Mouse (Mus musculus) limb, embryonic 14.5 days (tissue): ENCODE results near the gene Specc1l. TPM values are rescaled to one million over a fixed set of nuclear protein-coding genes. Genes with fewer than 3 reads are reported as not detected.

Experiments
- ATAC-seq: fragments of 200-750 bp; cut with Nextera tagmentation; 2 replicates; pipeline ENCODE4 v1.8.0; 2017; ENCODE audit warnings: low read depth, moderate number of reproducible peaks, moderate TSS enrichment; ENCODE audit not compliant: low FRiP score
- DNase-seq: peaks from one replicate; pipeline ENCODE4 v3.0.0-alpha.2; 2015; ENCODE audit warnings: low spot score
- H3K27ac ChIP-seq: fragments of 300-500 bp; sonication (generic); replicated peaks from 2 replicates; pipeline ENCODE4 v1.5.1; 2014; ENCODE audit warnings: low read depth, mild to moderate bottlenecking, low read length, moderate library complexity, mixed read lengths
- H3K27me3 ChIP-seq: fragments of 300-500 bp; sonication (generic); 2 replicates; pipeline ENCODE4 v1.6.1; 2014; ENCODE audit warnings: low read length, mixed read lengths; ENCODE audit not compliant: control insufficient read depth, insufficient read depth
- H3K36me3 ChIP-seq: fragments of 300-500 bp; sonication (generic); 2 replicates; pipeline ENCODE4 v1.6.1; 2014; ENCODE audit warnings: mild to moderate bottlenecking, low read length, moderate library complexity, mixed read lengths; ENCODE audit not compliant: control insufficient read depth, insufficient read depth
- H3K4me1 ChIP-seq: fragments of 300-500 bp; sonication (generic); 2 replicates; pipeline ENCODE4 v1.6.1; 2014; ENCODE audit warnings: antibody characterized with exemption, low read length, mixed read lengths; ENCODE audit not compliant: control insufficient read depth, insufficient read depth
- H3K4me2 ChIP-seq: fragments of 300-500 bp; sonication (generic); replicated peaks from 2 replicates; pipeline ENCODE4 v1.6.1; 2014; ENCODE audit warnings: low read depth, mild to moderate bottlenecking, low read length, moderate library complexity; ENCODE audit not compliant: severe bottlenecking
- H3K4me3 ChIP-seq: fragments of 300-500 bp; sonication (generic); replicated peaks from 2 replicates; pipeline ENCODE4 v1.5.1; 2014; ENCODE audit warnings: low read length
- H3K9ac ChIP-seq: fragments of 300-500 bp; sonication (generic); 2 replicates; pipeline ENCODE4 v1.6.1; 2014; ENCODE audit warnings: mild to moderate bottlenecking, low read depth, low read length, moderate library complexity; ENCODE audit not compliant: severe bottlenecking
- H3K9me3 ChIP-seq: fragments of 300-500 bp; sonication (generic); 2 replicates; pipeline ENCODE4 v1.6.1; 2016; ENCODE audit warnings: low read length; ENCODE audit not compliant: control insufficient read depth
- POLR2A ChIP-seq: fragments of 200-500 bp; IDR thresholded peaks from 2 replicates; pipeline ENCODE4 v1.8.0; 2012; ENCODE audit warnings: inconsistent platforms, mild to moderate bottlenecking, moderate library complexity, borderline replicate concordance; ENCODE audit not compliant: insufficient read depth, insufficient read length; ENCODE audit errors: extremely low read depth
- WGBS: fragments of 180-500 bp; shearing (Covaris S2); extraction: QIAGEN DNeasy Blood & Tissue Kit; methylation state at CpG from one replicate; pipeline ENCODE4 v1.1.7; 2014; 5-methylcytosine and 5-hydroxymethylcytosine counted together
- polyA plus RNA-seq, 2 experiments: library from polyadenylated mRNA; depleted of rRNA in 1 of 2; stranded (reverse) in 1 of 2; unstranded in 1 of 2; fragments of >200 nt; fragmentation: Nextera tagmentation in 1 of 2; extraction: Ambion mirVana in 1 of 2; gene quantifications; 2 replicates each; pipeline versions ENCODE4 v1.2.1 to v1.2.3; 2012 to 2014

Specc1l gene
- polyA plus RNA-seq, 2 experiments, result 21.4 to 29.1 TPM

DNA sequence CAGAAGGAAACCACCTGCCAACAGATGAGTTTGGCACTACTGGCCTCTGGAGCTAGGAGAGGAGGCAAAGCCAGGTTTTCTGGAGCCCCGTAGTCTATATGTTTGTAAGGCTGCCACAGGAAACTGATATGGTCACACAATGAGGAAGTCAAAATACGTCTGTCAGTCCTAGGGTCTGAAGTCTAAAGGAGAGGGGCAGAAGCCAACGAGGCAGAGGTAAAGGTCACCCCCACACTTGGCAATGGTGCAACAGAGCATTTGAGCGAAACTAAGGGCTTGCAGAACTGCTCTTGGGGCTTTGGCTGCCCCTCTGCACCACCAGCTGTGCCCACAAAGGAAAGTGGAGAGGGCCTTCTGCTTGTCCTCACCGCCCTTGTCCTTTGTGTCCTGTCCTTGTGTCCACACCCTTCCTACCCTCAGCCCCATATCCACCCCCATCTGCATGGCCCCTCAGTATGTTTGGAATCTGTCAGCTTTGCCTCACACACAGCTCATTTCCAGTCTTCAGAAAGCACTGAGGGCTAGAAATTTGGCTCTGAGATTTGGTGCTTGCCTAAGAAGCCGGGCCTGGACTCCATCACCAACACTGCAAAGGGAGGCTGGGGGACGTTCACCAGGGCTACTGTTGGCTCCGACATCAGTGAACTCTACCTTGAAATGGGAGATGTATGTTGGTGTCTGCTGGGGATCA lies 24.4 kb upstream of the Specc1l start:
- Histone ChIP-seq H3K9me3 (no peaks in the 10 kb centered on the region), H3K27ac (no peak overlapping the region), H3K27me3 (no peaks in the 10 kb centered on the region), H3K9ac (no peak overlapping the region), H3K4me2 (no peak overlapping the region), H3K36me3 (peaks cover 21% of the 10 kb centered on the region), H3K4me3 (no peak overlapping the region), H3K4me1 (no peaks in the 10 kb centered on the region)
- 68% methylated on average over 8 of the region's 8 CpGs for WGBS
- DNase-seq (no peak), ATAC-seq (no peak)
- TF ChIP-seq POLR2A, result no peak

DNA sequence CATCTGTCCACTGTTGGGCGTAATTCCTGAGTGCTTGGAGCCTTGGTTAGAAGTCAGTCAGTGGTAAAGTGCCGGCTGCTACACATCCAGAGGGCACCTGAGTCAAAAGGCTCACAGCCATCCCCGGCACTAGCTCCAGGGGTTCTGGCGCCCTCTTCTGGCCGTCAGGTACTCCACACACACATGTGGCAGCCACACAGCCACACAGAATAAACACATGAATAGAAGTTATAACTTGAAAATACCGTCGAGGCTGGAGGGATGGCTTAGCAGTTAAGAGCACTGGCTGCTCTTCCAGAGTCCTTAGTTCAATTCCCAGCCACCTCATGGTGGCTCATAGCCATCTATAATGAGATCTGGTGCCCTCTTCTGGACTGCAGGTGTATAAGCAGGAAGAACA lies 20.2 kb upstream of the Specc1l start:
- 50% methylated on average over 7 of the region's 7 CpGs for WGBS
- H3K9me3 ChIP-seq, result 0 out of 2 replicates have a peak, but pooled peaks cover 4% of the 10 kb centered on the region

DNA sequence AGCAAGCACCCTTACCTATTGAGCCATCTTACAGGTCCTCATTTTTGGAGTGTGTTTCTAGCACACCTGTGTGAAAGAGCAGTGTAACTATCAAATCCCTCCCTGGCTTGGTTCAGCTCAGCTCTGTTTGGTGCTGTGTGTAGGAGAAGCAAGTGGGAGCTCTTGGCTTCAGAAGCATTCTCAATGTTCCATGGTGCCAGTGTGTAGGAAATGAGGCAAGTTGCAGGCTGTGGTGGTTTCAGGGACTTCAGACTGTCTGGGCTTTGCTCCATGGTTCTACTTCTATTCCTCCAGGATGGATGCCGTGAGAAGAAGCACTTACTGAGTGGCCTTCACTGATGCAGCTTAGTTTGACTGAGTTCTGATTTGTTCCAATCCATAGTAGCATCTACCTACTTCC lies 14.1 kb upstream of the Specc1l start:
- WGBS, result 79% methylated on average over 1 of the region's 1 CpGs
- H3K9ac ChIP-seq, result no peak overlapping the region
- DNase-seq, result no peak

More for the DNA sequence above, 20.2 kb upstream of the Specc1l start:
- H3K27me3 ChIP-seq, result no peaks in the 10 kb centered on the region
- H3K4me3 ChIP-seq, result no peak overlapping the region
- H3K9ac ChIP-seq, result no peak overlapping the region
- H3K27ac ChIP-seq, result no peak overlapping the region
- no peaks in the 10 kb centered on the region for H3K4me1 ChIP-seq
- no peak for TF ChIP-seq POLR2A
- no peak overlapping the region for H3K4me2 ChIP-seq
- ATAC-seq, result no peak
- DNase-seq, result no peak
- H3K36me3 ChIP-seq, result no peaks in the 10 kb centered on the region

DNA sequence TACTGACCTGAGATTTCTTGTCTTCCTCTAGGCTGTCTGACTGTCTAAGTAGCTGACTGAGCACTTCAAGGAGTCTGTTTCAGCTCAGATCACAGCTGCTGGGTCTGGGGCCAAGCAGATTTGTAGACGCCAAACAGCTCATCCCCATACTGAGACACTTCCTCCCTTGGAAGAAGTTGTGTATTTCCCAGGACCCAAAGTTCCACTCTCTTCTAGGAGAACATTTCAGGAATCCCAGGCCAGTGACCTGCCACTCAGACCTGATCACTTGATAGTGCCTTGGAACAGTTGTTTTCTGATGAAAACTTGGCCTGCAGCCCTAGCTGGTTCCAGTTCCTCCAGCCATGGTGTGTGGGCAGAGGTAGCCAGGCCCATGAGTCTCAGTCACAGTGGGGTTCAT lies 11.1 kb upstream of the Specc1l start:
- Histone ChIP-seq H3K9me3 (no peaks in the 10 kb centered on the region), H3K9ac (no peak overlapping the region), H3K4me1 (no peaks in the 10 kb centered on the region), H3K36me3 (no peaks in the 10 kb centered on the region), H3K4me2 (no peak overlapping the region), H3K27me3 (no peaks in the 10 kb centered on the region), H3K4me3 (no peak overlapping the region), H3K27ac (no peak overlapping the region)
- no peak for TF ChIP-seq POLR2A
- no peak for DNase-seq
- ATAC-seq, result no peak
- 69% methylated on average over 1 of the region's 1 CpGs for WGBS

More for the DNA sequence above, 14.1 kb upstream of the Specc1l start:
- Histone ChIP-seq H3K27ac (no peak overlapping the region), H3K4me1 (no peaks in the 10 kb centered on the region), H3K4me2 (no peak overlapping the region), H3K4me3 (no peak overlapping the region), H3K27me3 (no peaks in the 10 kb centered on the region), H3K9me3 (0 out of 2 replicates have a peak, but pooled peaks cover 2% of the 10 kb centered on the region), H3K36me3 (no peaks in the 10 kb centered on the region)
- no peak for ATAC-seq
- no peak for TF ChIP-seq POLR2A

DNA sequence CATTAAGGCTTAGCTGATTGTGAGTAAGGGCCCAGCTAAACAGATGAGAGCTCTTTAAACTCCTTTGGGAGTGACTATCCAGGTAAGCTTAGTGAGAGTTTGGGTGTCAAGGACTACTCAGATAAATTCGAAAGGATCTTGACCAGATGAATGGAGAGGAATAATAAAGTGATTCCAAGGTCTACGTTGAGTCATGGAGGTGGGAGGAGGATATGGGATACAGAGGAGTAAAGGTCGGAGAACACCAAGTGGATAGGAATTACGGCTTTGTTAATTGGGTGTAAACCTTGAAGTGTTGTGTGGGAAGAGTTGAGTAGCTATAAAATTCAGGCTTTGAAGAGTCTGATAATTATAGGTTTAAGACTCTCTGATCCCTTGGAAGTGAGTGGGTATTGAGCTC lies 5.7 kb upstream of the Specc1l start:
- no peaks in the 10 kb centered on the region for H3K4me1 ChIP-seq
- no peak overlapping the region for H3K9ac ChIP-seq
- H3K27me3 ChIP-seq, result no peaks in the 10 kb centered on the region
- H3K4me2 ChIP-seq, result no peak overlapping the region
- no peaks in the 10 kb centered on the region for H3K36me3 ChIP-seq
- no peak for TF ChIP-seq POLR2A
- H3K27ac ChIP-seq, result no peak overlapping the region
- ATAC-seq, result no peak
- DNase-seq, result no peak
- H3K4me3 ChIP-seq, result no peak overlapping the region
- WGBS, result 48% methylated on average over 4 of the region's 4 CpGs
- H3K9me3 ChIP-seq, result no peaks in the 10 kb centered on the region

DNA sequence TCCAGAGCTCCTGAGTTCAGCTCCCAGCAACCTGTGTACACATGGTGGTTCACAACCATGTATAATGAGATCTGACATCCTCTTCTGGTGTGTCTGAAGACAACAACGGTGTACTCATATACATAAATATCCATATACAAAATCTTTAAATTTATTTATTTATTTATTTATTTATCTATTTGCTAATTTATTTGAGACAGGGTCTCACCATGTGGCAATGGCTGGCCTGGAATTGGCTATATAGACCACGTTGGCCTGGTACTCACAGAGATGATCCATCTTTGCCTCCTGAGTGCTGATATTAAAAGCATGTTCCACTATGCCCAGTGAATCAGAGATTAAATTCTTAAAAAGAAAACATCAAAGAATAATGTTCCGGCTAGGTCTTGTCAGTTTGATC lies 1.0 kb upstream of the Specc1l start:
- H3K36me3 ChIP-seq, result 0 out of 2 replicates have a peak, but pooled peaks cover 3% of the 10 kb centered on the region
- H3K27ac ChIP-seq, result no peak overlapping the region
- H3K4me2 ChIP-seq, result no peak overlapping the region
- ATAC-seq (no peak), DNase-seq (no peak)
- no peaks in the 10 kb centered on the region for H3K27me3 ChIP-seq
- H3K4me3 ChIP-seq, result no peak overlapping the region
- peaks cover 6% of the 10 kb centered on the region; the same call in 1 of the 2 replicates for H3K4me1 ChIP-seq
- H3K9me3 ChIP-seq, result no peaks in the 10 kb centered on the region
- no peak overlapping the region for H3K9ac ChIP-seq
- 88% methylated on average over 3 of the region's 3 CpGs for WGBS
- TF ChIP-seq POLR2A, result no peak
